Mouse (Mus musculus) neural tube, embryonic 15.5 days (tissue): ENCODE measurements around the gene Cdca7. TPM values are rescaled to one million over a fixed set of nuclear protein-coding genes. Genes with fewer than 3 reads are reported as not detected.

Experiments
- ATAC-seq: fragments of 200-750 bp; cut with Nextera tagmentation; 2 replicates; pipeline ENCODE4 v1.8.0; 2017; ENCODE audit warnings: mild to moderate bottlenecking, moderate TSS enrichment, moderate library complexity; ENCODE audit not compliant: low FRiP score
- H3K27ac ChIP-seq: fragments of 300-500 bp; sonication (generic); replicated peaks from 2 replicates; pipeline ENCODE4 v1.5.1; 2015; ENCODE audit warnings: mild to moderate bottlenecking, inconsistent platforms
- H3K27me3 ChIP-seq: fragments of 300-500 bp; sonication (generic); replicated peaks from 2 replicates; pipeline ENCODE4 v1.6.1; 2015; ENCODE audit warnings: inconsistent platforms
- H3K36me3 ChIP-seq: fragments of 300-500 bp; sonication (generic); 2 replicates; pipeline ENCODE4 v1.6.1; 2015; ENCODE audit warnings: inconsistent platforms
- H3K4me1 ChIP-seq: fragments of 300-500 bp; sonication (generic); 2 replicates; pipeline ENCODE4 v1.6.1; 2015; ENCODE audit warnings: inconsistent platforms
- H3K4me2 ChIP-seq: fragments of 300-500 bp; sonication (generic); 2 replicates; pipeline ENCODE4 v1.6.1; 2015; ENCODE audit warnings: inconsistent platforms, mild to moderate bottlenecking, moderate library complexity
- H3K4me3 ChIP-seq: fragments of 300-500 bp; sonication (generic); replicated peaks from 2 replicates; pipeline ENCODE4 v1.5.1; 2015; ENCODE audit warnings: mild to moderate bottlenecking, inconsistent platforms
- H3K9ac ChIP-seq: fragments of 300-500 bp; sonication (generic); replicated peaks from 2 replicates; pipeline ENCODE4 v1.6.1; 2015; ENCODE audit warnings: mild to moderate bottlenecking, inconsistent platforms
- H3K9me3 ChIP-seq: fragments of 300-500 bp; sonication (generic); replicated peaks from 2 replicates; pipeline ENCODE4 v1.6.1; 2016; ENCODE audit warnings: inconsistent platforms
- WGBS: fragments of 180-500 bp; shearing (Covaris S2); methylation state at CpG from one replicate; pipeline ENCODE4 v1.1.7; 2015; ENCODE audit warnings: mixed read lengths; 5-methylcytosine and 5-hydroxymethylcytosine counted together
- polyA plus RNA-seq: library from polyadenylated mRNA; unstranded; fragments of >200 nt; fragmentation: Nextera tagmentation; extraction: Ambion mirVana; gene quantifications from 2 replicates; pipeline ENCODE4 v1.2.1, GENCODE M21; 2015

Cdca7 gene
- polyA plus RNA-seq, 1 experiment from 2014 or later = 14.0 TPM

DNA sequence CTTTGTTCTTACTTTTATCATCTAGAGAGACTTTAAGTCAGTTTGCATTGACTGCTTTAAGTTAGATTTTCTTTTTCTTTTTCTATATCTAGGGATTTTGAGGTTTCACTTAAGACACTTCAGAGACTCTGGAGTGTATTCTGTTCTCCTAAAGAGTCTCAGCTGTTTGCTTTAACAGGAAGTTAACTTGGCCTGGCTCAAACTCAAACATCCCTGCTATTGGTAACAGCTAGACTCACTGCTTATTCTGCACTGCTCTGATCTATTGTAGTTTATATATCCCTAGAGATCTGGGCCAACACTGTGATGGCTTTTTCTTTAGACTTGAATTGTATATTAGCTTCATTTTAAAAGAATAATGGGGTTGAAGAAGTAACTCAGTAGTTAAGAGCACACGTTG is 8.4 kb upstream of the Cdca7 start:
- Histone ChIP-seq H3K9me3 (no peaks in the 10 kb centered on the region), H3K9ac (no peak overlapping the region), H3K36me3 (no peaks in the 10 kb centered on the region), H3K4me3 (no peak overlapping the region), H3K27ac (no peak overlapping the region), H3K4me1 (no peaks in the 10 kb centered on the region), H3K4me2 (no peak overlapping the region), H3K27me3 (no peaks in the 10 kb centered on the region)
- 68% methylated on average over 1 of the region's 1 CpGs for WGBS
- ATAC-seq = no peak

GRCm38 (mm10) chr2:72471415-72472070 is 4.4 kb upstream of the Cdca7 start:
- WGBS = 71% methylated on average over 16 of the region's 16 CpGs

DNA sequence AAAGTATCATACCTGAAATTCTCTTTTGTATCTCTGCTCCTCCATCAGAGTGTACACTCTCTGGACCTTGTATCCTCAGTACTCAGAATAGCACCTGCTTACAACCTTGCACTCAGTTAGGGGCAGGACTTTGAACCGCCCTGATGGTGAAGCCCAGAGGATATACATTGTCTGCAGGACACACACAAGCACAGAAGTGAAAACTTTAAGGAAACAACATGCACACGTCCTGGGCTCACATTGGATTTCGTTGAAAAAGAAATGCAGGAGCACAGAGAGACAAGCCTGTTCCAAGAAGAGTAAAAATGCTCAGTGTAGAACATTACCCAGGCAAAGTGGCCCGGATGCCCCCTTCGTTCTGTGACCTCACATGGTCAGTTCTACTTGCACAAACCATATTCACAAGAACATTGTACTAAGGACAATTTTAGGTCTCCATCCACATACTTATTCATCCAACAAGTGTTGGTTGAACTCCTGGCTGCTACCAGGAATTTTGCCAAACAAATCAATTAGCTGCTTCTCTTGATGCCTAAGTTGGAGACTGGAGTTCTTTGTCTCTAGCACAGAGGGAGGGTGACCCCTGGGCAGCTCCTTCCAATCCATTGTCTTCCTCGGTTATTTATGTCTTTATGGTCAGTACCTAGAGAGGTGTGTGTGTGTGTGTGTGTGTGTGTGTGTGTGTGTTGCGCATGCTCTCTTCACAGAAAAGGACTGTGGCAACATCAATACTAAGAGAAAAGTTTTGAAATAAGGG is 1.2 kb upstream of the Cdca7 start:
- Histone ChIP-seq H3K27ac (no peak overlapping the region), H3K4me1 (peaks cover 16% of the 10 kb centered on the region), H3K4me3 (no peak overlapping the region), H3K36me3 (no peaks in the 10 kb centered on the region), H3K9me3 (no peaks in the 10 kb centered on the region), H3K9ac (no peak overlapping the region), H3K4me2 (no peak overlapping the region), H3K27me3 (peaks cover 17% of the 10 kb centered on the region)
- WGBS = 8% methylated on average over 7 of the region's 7 CpGs
- ATAC-seq = no peak

More at GRCm38 (mm10) chr2:72471415-72472070, 4.4 kb upstream of the Cdca7 start:
- no peak for ATAC-seq
- no peaks in the 10 kb centered on the region for H3K9me3 ChIP-seq
- H3K27me3 ChIP-seq = peaks cover 17% of the 10 kb centered on the region
- no peak overlapping the region for H3K27ac ChIP-seq
- no peak overlapping the region for H3K4me3 ChIP-seq
- no peak overlapping the region for H3K9ac ChIP-seq
- no peak overlapping the region for H3K4me2 ChIP-seq
- no peaks in the 10 kb centered on the region for H3K36me3 ChIP-seq
- peaks cover 8% of the 10 kb centered on the region for H3K4me1 ChIP-seq

GRCm38 (mm10) chr2:72475423-72475796 is 549 bp upstream of the Cdca7 start:
- peaks cover 17% of the 10 kb centered on the region for H3K27me3 ChIP-seq
- H3K4me1 ChIP-seq = peaks cover 21% of the 10 kb centered on the region
- no peaks in the 10 kb centered on the region for H3K36me3 ChIP-seq
- H3K9me3 ChIP-seq = no peaks in the 10 kb centered on the region
- H3K27ac ChIP-seq = no peak overlapping the region
- 0% methylated on average over 7 of the region's 7 CpGs for WGBS
- no peak overlapping the region for H3K9ac ChIP-seq
- peak overlapping the region; percentile 97 for H3K4me2 ChIP-seq
- ATAC-seq = 0 out of 2 replicates have a peak, but pooled peaks have one; percentile 8
- H3K4me3 ChIP-seq = peak overlapping the region; percentile 91

DNA sequence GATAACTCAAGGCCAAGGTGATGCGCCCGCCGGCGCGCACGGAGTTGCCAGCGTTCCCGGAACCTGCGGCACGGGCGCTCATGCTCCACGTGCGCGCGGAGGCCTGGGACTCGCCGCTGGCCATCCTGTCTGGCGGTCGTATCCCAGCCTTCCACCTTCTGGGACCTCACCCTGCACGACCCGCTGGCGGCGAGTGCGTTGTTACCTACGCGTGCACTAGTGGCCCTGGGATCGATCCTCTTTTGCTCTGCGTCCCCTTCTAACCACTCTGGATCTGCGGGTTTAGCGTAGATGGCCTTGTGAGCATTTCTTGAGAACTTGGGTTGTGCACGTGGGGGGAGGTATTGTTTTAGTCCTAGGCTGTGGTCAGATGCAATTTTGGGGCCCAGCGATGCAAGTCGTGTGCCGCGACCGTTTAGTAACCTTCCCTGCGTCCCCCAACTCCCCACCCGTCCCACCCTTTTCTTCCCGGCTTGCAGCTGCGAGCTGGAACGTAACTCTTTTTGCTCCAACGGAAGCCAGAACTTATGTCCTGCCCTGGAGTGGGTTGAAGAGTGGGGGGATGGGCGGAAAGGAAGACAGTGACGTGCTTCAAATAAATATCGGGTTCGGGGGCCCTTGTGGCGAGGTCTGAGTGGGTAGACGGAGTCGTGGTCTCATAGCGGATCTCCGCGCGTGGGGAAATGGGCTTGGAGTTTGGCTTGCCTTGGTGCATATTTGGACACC is 690 bp downstream of the Cdca7 start:
- Histone ChIP-seq H3K4me3 (peak overlapping the region; percentile 91), H3K4me1 (peaks cover 21% of the 10 kb centered on the region), H3K9me3 (no peaks in the 10 kb centered on the region), H3K27ac (peak overlapping the region; percentile 70), H3K9ac (peak overlapping the region; percentile 67), H3K4me2 (peak overlapping the region; percentile 97), H3K27me3 (peaks cover 17% of the 10 kb centered on the region), H3K36me3 (no peaks in the 10 kb centered on the region)
- under 1% methylated on average over 53 of the region's 53 CpGs for WGBS
- peak; percentile 75 for ATAC-seq

GRCm38 (mm10) chr2:72477221-72477620 is 1.3 kb downstream of the Cdca7 start:
- WGBS = 5% methylated on average over 11 of the region's 11 CpGs
- Histone ChIP-seq H3K27ac (no peak overlapping the region), H3K9me3 (no peaks in the 10 kb centered on the region), H3K4me2 (peak overlapping the region; percentile 97), H3K27me3 (peaks cover 17% of the 10 kb centered on the region), H3K9ac (0 out of 2 replicates have a peak overlapping the region, but pooled peaks have one; percentile 28), H3K36me3 (no peaks in the 10 kb centered on the region), H3K4me1 (peaks cover 21% of the 10 kb centered on the region), H3K4me3 (peak overlapping the region; percentile 91)
- ATAC-seq = no peak

GRCm38 (mm10) chr2:72478176-72478575 is 2.2 kb downstream of the Cdca7 start:
- no peak for ATAC-seq
- H3K36me3 ChIP-seq = no peaks in the 10 kb centered on the region
- peaks cover 21% of the 10 kb centered on the region for H3K4me1 ChIP-seq
- WGBS = 64% methylated on average over 4 of the region's 4 CpGs
- H3K4me3 ChIP-seq = 0 out of 2 replicates have a peak overlapping the region, but pooled peaks have one; percentile 1
- peak overlapping the region; percentile 97 for H3K4me2 ChIP-seq
- H3K27me3 ChIP-seq = peaks cover 17% of the 10 kb centered on the region
- no peak overlapping the region for H3K9ac ChIP-seq
- no peak overlapping the region for H3K27ac ChIP-seq
- no peaks in the 10 kb centered on the region for H3K9me3 ChIP-seq

DNA sequence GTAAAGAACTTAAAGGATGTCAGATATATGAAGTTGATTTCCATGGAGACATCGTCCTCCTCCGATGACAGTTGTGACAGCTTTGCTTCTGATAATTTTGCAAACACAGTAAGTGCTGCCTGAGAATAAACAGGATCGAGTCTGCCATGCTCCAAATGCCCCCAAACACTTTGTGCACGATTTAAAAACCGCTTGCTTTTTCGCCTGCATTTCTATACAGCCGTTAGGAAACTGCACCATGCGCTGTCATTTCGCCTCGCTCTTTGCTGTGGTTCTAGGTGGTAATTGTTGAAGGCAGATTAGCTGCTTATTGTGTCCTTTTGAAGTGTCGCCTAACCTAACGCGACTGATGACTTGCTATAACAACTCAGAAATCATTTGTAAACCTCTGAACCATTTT is 3.0 kb downstream of the Cdca7 start:
- H3K4me3 ChIP-seq = no peak overlapping the region
- H3K9me3 ChIP-seq = no peaks in the 10 kb centered on the region
- H3K4me2 ChIP-seq = peak overlapping the region; percentile 22; the same call in 1 of the 2 replicates
- H3K27ac ChIP-seq = no peak overlapping the region
- H3K9ac ChIP-seq = no peak overlapping the region
- H3K27me3 ChIP-seq = peaks cover 10% of the 10 kb centered on the region
- no peak for ATAC-seq
- H3K4me1 ChIP-seq = peaks cover 21% of the 10 kb centered on the region
- WGBS = 48% methylated on average over 13 of the region's 13 CpGs
- peaks cover 4% of the 10 kb centered on the region; the same call in 1 of the 2 replicates for H3K36me3 ChIP-seq

DNA sequence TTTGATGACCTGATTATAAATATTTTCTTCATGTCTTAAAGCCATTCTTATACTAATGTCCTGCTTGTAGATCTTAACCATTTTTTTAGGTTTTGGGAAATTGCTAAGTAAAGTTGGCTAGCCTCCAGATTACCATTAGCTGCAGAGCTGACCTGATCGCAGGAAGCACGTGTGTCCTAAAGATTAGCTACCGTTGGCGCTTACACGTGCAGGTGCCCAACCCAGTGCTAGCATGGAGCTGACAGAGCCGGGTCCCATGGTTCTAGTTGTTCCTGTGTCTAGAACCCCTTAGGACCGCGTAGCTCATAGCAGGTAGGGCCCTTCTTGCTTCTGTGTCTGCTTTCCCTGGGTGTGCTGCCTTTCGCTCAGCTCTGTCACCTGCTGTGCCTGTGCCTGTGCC is 3.9 kb downstream of the Cdca7 start:
- Histone ChIP-seq H3K9me3 (no peaks in the 10 kb centered on the region), H3K9ac (no peak overlapping the region), H3K4me3 (no peak overlapping the region), H3K27me3 (peaks cover 2% of the 10 kb centered on the region), H3K4me1 (peaks cover 21% of the 10 kb centered on the region), H3K27ac (no peak overlapping the region), H3K36me3 (peaks cover 4% of the 10 kb centered on the region; the same call in 1 of the 2 replicates), H3K4me2 (no peak overlapping the region)
- no peak for ATAC-seq
- WGBS = 89% methylated on average over 9 of the region's 9 CpGs

DNA sequence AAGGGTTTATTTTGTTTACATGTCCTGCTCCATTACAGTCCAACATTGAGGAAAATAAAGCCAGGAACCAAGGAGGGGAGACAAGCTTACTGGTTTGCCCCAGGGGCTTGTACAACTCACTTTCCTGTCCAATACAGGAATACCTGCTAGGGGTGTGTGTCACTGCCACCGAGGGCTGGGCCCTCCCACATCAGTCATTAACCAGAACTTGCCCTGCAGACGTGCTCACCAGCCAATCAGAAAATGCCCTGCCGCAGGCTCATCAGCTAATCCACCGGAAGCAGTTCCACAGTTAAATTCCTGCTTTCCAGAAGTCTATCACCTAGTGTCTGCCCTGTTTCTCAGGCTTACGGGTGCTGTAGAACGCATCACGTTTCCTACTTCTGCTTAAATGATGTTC is 15.7 kb downstream of the Cdca7 start:
- peaks cover 3% of the 10 kb centered on the region; the same call in 1 of the 2 replicates for H3K27me3 ChIP-seq
- WGBS = 47% methylated on average over 7 of the region's 7 CpGs
- no peak overlapping the region for H3K4me3 ChIP-seq
- H3K4me2 ChIP-seq = no peak overlapping the region
- H3K4me1 ChIP-seq = no peaks in the 10 kb centered on the region
- H3K27ac ChIP-seq = no peak overlapping the region
- ATAC-seq = no peak
- H3K9me3 ChIP-seq = no peaks in the 10 kb centered on the region
- H3K9ac ChIP-seq = no peak overlapping the region
- no peaks in the 10 kb centered on the region for H3K36me3 ChIP-seq

DNA sequence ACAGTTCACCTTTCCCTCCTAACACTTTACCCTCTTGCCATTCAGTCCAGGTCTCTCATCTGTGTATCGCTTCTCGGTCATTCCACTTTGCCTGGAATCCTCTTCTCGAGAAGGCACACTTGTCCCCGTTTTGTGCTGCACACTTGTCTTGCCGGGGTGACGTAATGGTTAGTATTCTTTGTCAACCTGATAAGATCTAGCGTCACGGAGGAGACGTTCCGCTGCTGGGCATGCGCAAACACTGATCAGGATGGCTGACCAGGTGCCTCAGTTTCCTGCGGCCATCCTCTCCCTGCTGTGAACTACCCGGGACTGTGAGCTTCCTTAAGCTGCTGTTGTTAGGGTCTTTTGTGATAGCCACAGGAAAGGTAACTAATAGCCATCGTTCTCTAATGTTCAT is 17.1 kb downstream of the Cdca7 start:
- ATAC-seq = no peak
- Histone ChIP-seq H3K9me3 (no peaks in the 10 kb centered on the region), H3K4me2 (0 out of 2 replicates have a peak overlapping the region, but pooled peaks have one; percentile 17), H3K27me3 (peaks cover 10% of the 10 kb centered on the region; the same call in 1 of the 2 replicates), H3K9ac (no peak overlapping the region), H3K27ac (no peak overlapping the region), H3K4me3 (no peak overlapping the region), H3K36me3 (no peaks in the 10 kb centered on the region), H3K4me1 (no peaks in the 10 kb centered on the region)
- WGBS = 63% methylated on average over 14 of the region's 14 CpGs
